In genomic region chr6:128089770-128090702, GRCm38 (mm10) we compare ENCODE assay signal across 8 mouse cellular contexts. TPM values are rescaled to one million over a fixed set of nuclear protein-coding genes. Genes with fewer than 3 reads are reported as not detected.
DNase-seq lines count a peak whose midpoint lies in the region; ATAC-seq and TF ChIP-seq lines count a peak whose summit lies in the region.

No protein-coding gene starts in this region.

- H3K9ac ChIP-seq in intestine, embryonic 16.5 days (ENCODE audit: low read depth, low read length): 0 out of 2 replicates have a peak overlapping the region, but pooled peaks have one; percentile 12
- H3K9ac ChIP-seq in lung, postnatal 0 days (replicated peaks; ENCODE audit: low read depth): no peak overlapping the region

- H3K36me3 ChIP-seq in intestine, embryonic 16.5 days (ENCODE audit: control insufficient read depth, insufficient read depth, low read length): no peaks in the 10 kb centered on the region
- no peaks in the 10 kb centered on the region for H3K36me3 ChIP-seq in lung, postnatal 0 days (ENCODE audit: insufficient read depth, low read length)

- WGBS in intestine, embryonic 16.5 days: 71% methylated on average over 13 of the region's 13 CpGs
- WGBS in lung, postnatal 0 days: 67% methylated on average over 13 of the region's 13 CpGs

- H3K27ac ChIP-seq in intestine, embryonic 16.5 days (ENCODE audit: low read length): no peak overlapping the region
- H3K27ac ChIP-seq in lung, postnatal 0 days (ENCODE audit: low read length): peak overlapping the region; percentile 14; the same call in 1 of the 2 replicates

- intact Hi-C loops in gastrocnemius, postnatal 14 days (cut with DNase I; ENCODE audit: low total_unique reads): loop anchor here (5.0 to 10.0 kb wide), 2 partner anchors 55 to 58 kb away; partner anchors contain the start of gene Tspan9

- no peak for TF ChIP-seq EP300 in lung, postnatal 0 days (IDR thresholded peaks at IDR 0.05)

- no peaks in the 10 kb centered on the region for H3K27me3 ChIP-seq in intestine, embryonic 16.5 days (replicated peaks; ENCODE audit: control insufficient read depth, insufficient read depth, low read length)
- H3K27me3 ChIP-seq in lung, postnatal 0 days (replicated peaks; ENCODE audit: insufficient read depth, low read length): no peaks in the 10 kb centered on the region

- H3K9me3 ChIP-seq in intestine, embryonic 16.5 days (ENCODE audit: control insufficient read depth, low read length): no peaks in the 10 kb centered on the region
- no peaks in the 10 kb centered on the region for H3K9me3 ChIP-seq in lung, postnatal 0 days (ENCODE audit: low read length)

- no peak for DNase-seq in frontal cortex, postnatal 25 days (ENCODE audit: low spot score in 2 of 2)
- peak; percentile 83 for DNase-seq in brain, adult 2 months (ENCODE audit: low read depth, low spot score)
- peak; percentile 84 for DNase-seq in gastrocnemius, postnatal 14 days
- DNase-seq in lung, postnatal 0 days (ENCODE audit: low spot score): peak; percentile 54

- TF ChIP-seq CTCF in lung, postnatal 0 days (IDR thresholded peaks at IDR 0.05): no peak

- ATAC-seq in frontal cortex, adult (ENCODE audit: low TSS enrichment): 0 out of 2 replicates have a peak, but pooled peaks have one; percentile 29
- peak; percentile 45 for ATAC-seq in intestine, embryonic 16.5 days
- peak; percentile 52 for ATAC-seq in lung, postnatal 0 days
- no peak for ATAC-seq in CD4-positive, CD25-positive, alpha-beta regulatory T cell, adult 4 months
- no peak for ATAC-seq in megakaryocyte-erythroid progenitor cell, adult 5-6 weeks (replicated peaks; ENCODE audit: low FRiP score, low TSS enrichment, poor library complexity, severe bottlenecking)

- H3K4me3 ChIP-seq in intestine, embryonic 16.5 days (ENCODE audit: low read length): no peak overlapping the region
- H3K4me3 ChIP-seq in lung, postnatal 0 days (ENCODE audit: low read depth, low read length): no peak overlapping the region

- no peak overlapping the region for H3K4me2 ChIP-seq in intestine, embryonic 16.5 days (ENCODE audit: low read depth, low read length)
- no peak overlapping the region for H3K4me2 ChIP-seq in lung, postnatal 0 days (replicated peaks; ENCODE audit: low read depth, low read length)

- H3K4me1 ChIP-seq in intestine, embryonic 16.5 days (ENCODE audit: control insufficient read depth, insufficient read depth, low read length): peaks cover 25% of the 10 kb centered on the region
- H3K4me1 ChIP-seq in lung, postnatal 0 days (ENCODE audit: insufficient read depth, low read depth, low read length): peaks cover 19% of the 10 kb centered on the region

RNA-seq across cellular contexts. Expression of gene Tspan9, which starts 53.4 kb away (rescaled TPM):
- total RNA-seq in gastrocnemius, postnatal 14 days (2021): 10 to 100 TPM; 45.6 to 71.6 TPM
- 89.1 and 94.1 TPM in 2 replicates for polyA plus RNA-seq in intestine, embryonic 16.5 days (2015; fragmentation: Nextera tagmentation; extraction: Ambion mirVana)
- 136 and 158 TPM in 2 replicates for polyA plus RNA-seq in lung, postnatal 0 days (2015; fragmentation: Nextera tagmentation; extraction: Ambion mirVana)
- polyA plus RNA-seq in CD4-positive, CD25-positive, alpha-beta regulatory T cell, adult 4 months (2017; shearing (Covaris generic)): under 1 TPM; 0.41 to 0.44 TPM
- 0.22 TPM in 1 of 2 replicates, not detected in the other for total RNA-seq in megakaryocyte-erythroid progenitor cell, adult 5-6 weeks (2014; fragmentation: Nextera tagmentation)
- total RNA-seq in megakaryocyte-erythroid progenitor cell, adult 5-6 weeks (2017): 0.19 TPM in 1 of 2 replicates, not detected in the other

Comparison
In these comparisons a context has a peak if more than half of its experiments do, and no peak if none do; other contexts are left out.
1. ATAC-seq: peak in frontal cortex, adult (single experiment), intestine, embryonic 16.5 days (single experiment) and lung, postnatal 0 days (single experiment); none in CD4-positive, CD25-positive, alpha-beta regulatory T cell, adult 4 months (single experiment) and megakaryocyte-erythroid progenitor cell, adult 5-6 weeks (single experiment).
2. DNase-seq: peak in brain, adult 2 months (single experiment), gastrocnemius, postnatal 14 days (single experiment) and lung, postnatal 0 days (single experiment); none in frontal cortex, postnatal 25 days (0 of 2).
3. RNA of gene Tspan9, which starts 53.4 kb away (polyA plus RNA-seq): 136 to 158 TPM in lung, postnatal 0 days and 89.1 to 94.1 TPM in intestine, embryonic 16.5 days; 0.41 to 0.44 TPM in CD4-positive, CD25-positive, alpha-beta regulatory T cell, adult 4 months; every median in the first group is over 10 times any median in the second.